Mouse (Mus musculus): ENCODE results near the gene Pctp.

- no peak for TF ChIP-seq CTCF (IDR thresholded peaks at IDR 0.05; ENCODE audit: control insufficient read depth, insufficient read depth, insufficient read length)
- TF ChIP-seq USF1 (IDR thresholded peaks at IDR 0.05; ENCODE audit: low read depth) = no peak
Observed at GRCm38 (mm10) chr11:89986516-89986915, 16.2 kb downstream of the Pctp start.
